Mouse (Mus musculus): ENCODE measurements around the gene Snx3. TPM values are rescaled to one million over a fixed set of nuclear protein-coding genes. Genes with fewer than 3 reads are reported as not detected.
A peak's percentile ranks its signal among the peaks of the same experiment; 100 is the strongest.

Snx3 gene
- polyA plus RNA-seq, 1 experiment from 2014 or later = 336 TPM

- H3K4me2 ChIP-seq (replicated peaks) = no peak overlapping the region
- no peaks in the 10 kb centered on the region for H3K9me3 ChIP-seq (replicated peaks)
- H3K27ac ChIP-seq (replicated peaks) = no peak overlapping the region
- no peak overlapping the region for H3K4me3 ChIP-seq (replicated peaks)
- H3K9ac ChIP-seq = no peak overlapping the region
- 94% methylated on average over 6 of the region's 6 CpGs for WGBS
- H3K27me3 ChIP-seq = no peaks in the 10 kb centered on the region
- H3K4me1 ChIP-seq = no peaks in the 10 kb centered on the region
- no peak for ATAC-seq (ENCODE audit: insufficient number of reproducible peaks, low FRiP score, low TSS enrichment, low read depth)
- H3K36me3 ChIP-seq = peaks cover 14% of the 10 kb centered on the region; the same call in 1 of the 2 replicates
Observed at GRCm38 (mm10) chr10:42510141-42510540, 8.3 kb downstream of the Snx3 start.

- H3K4me2 ChIP-seq (replicated peaks) = no peak overlapping the region
- 93% methylated on average over 6 of the region's 6 CpGs for WGBS
Observed at GRCm38 (mm10) chr10:42511184-42512135, 9.6 kb downstream of the Snx3 start.

GRCm38 (mm10) chr10:42514125-42514524 is 12.3 kb downstream of the Snx3 start:
- no peaks in the 10 kb centered on the region for H3K4me1 ChIP-seq
- no peak overlapping the region for H3K4me2 ChIP-seq (replicated peaks)
- H3K9ac ChIP-seq = no peak overlapping the region
- H3K27me3 ChIP-seq = no peaks in the 10 kb centered on the region
- 0 out of 2 replicates have a peak, but pooled peaks cover 11% of the 10 kb centered on the region for H3K36me3 ChIP-seq
- H3K27ac ChIP-seq (replicated peaks) = no peak overlapping the region
- no peak for ATAC-seq (ENCODE audit: insufficient number of reproducible peaks, low FRiP score, low TSS enrichment, low read depth)
- H3K4me3 ChIP-seq (replicated peaks) = no peak overlapping the region
- no peaks in the 10 kb centered on the region for H3K9me3 ChIP-seq (replicated peaks)

More at GRCm38 (mm10) chr10:42511184-42512135, 9.6 kb downstream of the Snx3 start:
- Histone ChIP-seq H3K27me3 (no peaks in the 10 kb centered on the region), H3K36me3 (peaks cover 14% of the 10 kb centered on the region; the same call in 1 of the 2 replicates), H3K9me3 (replicated peaks) (no peaks in the 10 kb centered on the region), H3K4me3 (replicated peaks) (no peak overlapping the region), H3K9ac (no peak overlapping the region), H3K4me1 (no peaks in the 10 kb centered on the region), H3K27ac (replicated peaks) (no peak overlapping the region)
- ATAC-seq (ENCODE audit: insufficient number of reproducible peaks, low FRiP score, low TSS enrichment, low read depth) = no peak

- H3K4me1 ChIP-seq = peaks cover 4% of the 10 kb centered on the region; the same call in 1 of the 2 replicates
- H3K4me2 ChIP-seq (replicated peaks) = no peak overlapping the region
- H3K27me3 ChIP-seq = no peaks in the 10 kb centered on the region
- 85% methylated on average over 8 of the region's 8 CpGs for WGBS
- 0 out of 2 replicates have a peak, but pooled peaks cover 3% of the 10 kb centered on the region for H3K36me3 ChIP-seq
- H3K9me3 ChIP-seq (replicated peaks) = no peaks in the 10 kb centered on the region
- ATAC-seq (ENCODE audit: insufficient number of reproducible peaks, low FRiP score, low TSS enrichment, low read depth) = no peak
- no peak overlapping the region for H3K27ac ChIP-seq (replicated peaks)
- H3K9ac ChIP-seq = no peak overlapping the region
- H3K4me3 ChIP-seq (replicated peaks) = no peak overlapping the region
Observed at GRCm38 (mm10) chr10:42518363-42518762, 16.5 kb downstream of the Snx3 start.

GRCm38 (mm10) chr10:42521315-42521981 is 19.6 kb downstream of the Snx3 start:
- ATAC-seq (ENCODE audit: insufficient number of reproducible peaks, low FRiP score, low TSS enrichment, low read depth) = no peak

GRCm38 (mm10) chr10:42522912-42523311 is 21.1 kb downstream of the Snx3 start:
- H3K36me3 ChIP-seq = peaks cover 23% of the 10 kb centered on the region; the same call in 1 of the 2 replicates
- WGBS = 46% methylated on average over 2 of the region's 2 CpGs
- no peaks in the 10 kb centered on the region for H3K9me3 ChIP-seq (replicated peaks)
- no peak overlapping the region for H3K4me3 ChIP-seq (replicated peaks)
- no peak overlapping the region for H3K4me2 ChIP-seq (replicated peaks)
- no peak for ATAC-seq (ENCODE audit: insufficient number of reproducible peaks, low FRiP score, low TSS enrichment, low read depth)
- H3K27me3 ChIP-seq = no peaks in the 10 kb centered on the region
- no peak overlapping the region for H3K9ac ChIP-seq
- H3K4me1 ChIP-seq = peaks cover 8% of the 10 kb centered on the region; the same call in 1 of the 2 replicates
- H3K27ac ChIP-seq (replicated peaks) = no peak overlapping the region

More at GRCm38 (mm10) chr10:42521315-42521981, 19.6 kb downstream of the Snx3 start:
- Histone ChIP-seq H3K4me3 (replicated peaks) (no peak overlapping the region), H3K27ac (replicated peaks) (no peak overlapping the region), H3K27me3 (no peaks in the 10 kb centered on the region), H3K36me3 (peaks cover 13% of the 10 kb centered on the region; the same call in 1 of the 2 replicates), H3K4me2 (replicated peaks) (no peak overlapping the region), H3K9me3 (replicated peaks) (no peaks in the 10 kb centered on the region), H3K9ac (no peak overlapping the region), H3K4me1 (peaks cover 8% of the 10 kb centered on the region; the same call in 1 of the 2 replicates)
- 63% methylated on average over 5 of the region's 5 CpGs for WGBS

GRCm38 (mm10) chr10:42523556-42524162 is 21.8 kb downstream of the Snx3 start:
- no peaks in the 10 kb centered on the region for H3K9me3 ChIP-seq (replicated peaks)

GRCm38 (mm10) chr10:42525682-42526081 is 23.9 kb downstream of the Snx3 start:
- H3K27me3 ChIP-seq = no peaks in the 10 kb centered on the region
- no peak overlapping the region for H3K4me3 ChIP-seq (replicated peaks)
- H3K27ac ChIP-seq (replicated peaks) = no peak overlapping the region
- ATAC-seq (ENCODE audit: insufficient number of reproducible peaks, low FRiP score, low TSS enrichment, low read depth) = no peak
- no peaks in the 10 kb centered on the region for H3K9me3 ChIP-seq (replicated peaks)
- no peak overlapping the region for H3K9ac ChIP-seq
- 93% methylated on average over 3 of the region's 3 CpGs for WGBS
- H3K4me2 ChIP-seq (replicated peaks) = no peak overlapping the region
- H3K36me3 ChIP-seq = peaks cover 38% of the 10 kb centered on the region
- H3K4me1 ChIP-seq = peaks cover 8% of the 10 kb centered on the region; the same call in 1 of the 2 replicates

More at GRCm38 (mm10) chr10:42523556-42524162, 21.8 kb downstream of the Snx3 start:
- H3K4me3 ChIP-seq (replicated peaks) = no peak overlapping the region
- no peaks in the 10 kb centered on the region for H3K27me3 ChIP-seq
- peak; percentile 71; the same call in 1 of the 2 replicates for ATAC-seq (ENCODE audit: insufficient number of reproducible peaks, low FRiP score, low TSS enrichment, low read depth)
- H3K27ac ChIP-seq (replicated peaks) = no peak overlapping the region
- H3K9ac ChIP-seq = no peak overlapping the region
- WGBS = 47% methylated on average over 11 of the region's 11 CpGs
- peaks cover 28% of the 10 kb centered on the region; the same call in 1 of the 2 replicates for H3K36me3 ChIP-seq
- H3K4me1 ChIP-seq = peaks cover 8% of the 10 kb centered on the region; the same call in 1 of the 2 replicates
- no peak overlapping the region for H3K4me2 ChIP-seq (replicated peaks)

GRCm38 (mm10) chr10:42533836-42534453 is 32.1 kb downstream of the Snx3 start:
- peaks cover 43% of the 10 kb centered on the region for H3K36me3 ChIP-seq
- no peaks in the 10 kb centered on the region for H3K9me3 ChIP-seq (replicated peaks)
- no peaks in the 10 kb centered on the region for H3K27me3 ChIP-seq
- no peak overlapping the region for H3K9ac ChIP-seq
- no peak overlapping the region for H3K27ac ChIP-seq (replicated peaks)
- ATAC-seq (ENCODE audit: insufficient number of reproducible peaks, low FRiP score, low TSS enrichment, low read depth) = no peak
- no peaks in the 10 kb centered on the region for H3K4me1 ChIP-seq
- WGBS = 87% methylated on average over 11 of the region's 11 CpGs
- no peak overlapping the region for H3K4me3 ChIP-seq (replicated peaks)
- no peak overlapping the region for H3K4me2 ChIP-seq (replicated peaks)

GRCm38 (mm10) chr10:42537571-42538316 is 35.9 kb downstream of the Snx3 start:
- Histone ChIP-seq H3K27ac (replicated peaks) (no peak overlapping the region), H3K27me3 (no peaks in the 10 kb centered on the region), H3K36me3 (peaks cover 27% of the 10 kb centered on the region), H3K4me2 (replicated peaks) (no peak overlapping the region), H3K4me1 (no peaks in the 10 kb centered on the region), H3K4me3 (replicated peaks) (no peak overlapping the region), H3K9ac (no peak overlapping the region), H3K9me3 (replicated peaks) (no peaks in the 10 kb centered on the region)
- WGBS = 76% methylated on average over 9 of the region's 9 CpGs
- no peak for ATAC-seq (ENCODE audit: insufficient number of reproducible peaks, low FRiP score, low TSS enrichment, low read depth)

Data from embryonic facial prominence, embryonic 15.5 days (tissue).